Mouse (Mus musculus) heart, adult 8-10 months (tissue): ENCODE measurements around the gene Tapbp. TPM values are rescaled to one million over a fixed set of nuclear protein-coding genes. Genes with fewer than 3 reads are reported as not detected.

ENCODE experiments used
- DNase-seq: peaks from one replicate; pipeline ENCODE4 v3.0.0; 2022; ENCODE audit warnings: low spot score
- total RNA-seq, 4 experiments: library from RNA; stranded (reverse); gene quantifications; 2 replicates each; pipeline ENCODE4 v1.2.4; 2022

Tapbp gene
- total RNA-seq, 4 experiments from 2014 or later = 96.8 to 113 (median 105) TPM

DNA sequence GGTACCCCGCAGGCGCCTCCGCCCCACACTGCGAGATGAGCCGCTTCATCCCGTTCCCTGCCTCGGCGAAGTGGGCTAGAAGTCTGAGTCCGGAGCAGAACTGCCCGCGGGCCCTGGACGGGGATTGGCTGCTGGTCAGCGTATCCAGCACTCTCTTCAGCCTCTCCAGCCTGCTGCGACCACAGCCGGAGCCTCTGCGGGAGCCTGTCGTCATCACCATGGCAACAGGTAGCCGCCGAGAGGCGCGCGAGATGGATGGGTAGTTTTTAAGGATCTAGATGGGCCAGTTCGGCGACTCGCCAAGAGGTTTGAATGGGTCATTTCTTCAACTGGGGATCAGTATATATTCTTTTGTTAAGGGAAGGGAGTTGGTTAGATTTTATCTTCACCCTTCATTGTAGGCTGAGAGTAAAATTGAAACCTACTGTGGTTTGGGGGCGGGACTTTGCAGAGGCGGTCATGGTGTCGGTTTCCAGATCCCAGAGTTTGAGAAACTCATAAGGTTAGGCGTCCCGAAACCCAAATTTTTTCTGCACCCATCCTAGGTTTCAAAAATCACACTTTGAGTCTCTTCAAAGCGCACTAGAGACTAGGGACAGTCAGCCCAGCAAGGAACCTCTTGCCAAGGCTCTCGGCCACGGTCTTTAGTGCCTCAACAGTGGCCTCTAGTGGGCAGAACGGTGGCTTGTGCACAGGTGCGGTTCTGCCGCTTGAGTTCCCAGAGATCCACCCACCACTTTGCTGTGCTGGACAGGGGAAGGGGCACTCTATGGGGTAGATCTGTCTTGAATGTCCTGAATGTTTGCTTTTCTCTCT, 4.8 kb downstream of the Tapbp start:
- DNase-seq = peak; percentile 82

DNA sequence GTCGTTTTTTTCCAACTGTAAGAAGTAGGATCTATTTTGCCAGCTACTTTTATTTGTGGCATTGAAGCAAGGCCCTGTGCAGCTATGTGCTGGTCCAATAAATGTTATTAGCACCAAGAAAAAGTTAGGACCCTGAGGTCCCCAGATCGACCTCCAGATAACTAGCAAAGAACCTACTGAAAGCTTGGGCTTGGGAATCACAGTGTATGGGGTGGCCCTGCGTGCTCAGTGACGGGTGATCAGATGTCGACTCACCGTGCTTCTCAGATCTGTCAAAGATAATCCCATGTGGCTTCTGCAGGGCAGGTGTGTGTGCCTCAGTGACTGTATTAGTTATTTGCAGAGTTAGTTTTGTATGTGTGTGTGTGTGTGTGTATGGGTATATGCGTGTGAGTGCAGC, 5.7 kb downstream of the Tapbp start:
- DNase-seq = no peak

DNA sequence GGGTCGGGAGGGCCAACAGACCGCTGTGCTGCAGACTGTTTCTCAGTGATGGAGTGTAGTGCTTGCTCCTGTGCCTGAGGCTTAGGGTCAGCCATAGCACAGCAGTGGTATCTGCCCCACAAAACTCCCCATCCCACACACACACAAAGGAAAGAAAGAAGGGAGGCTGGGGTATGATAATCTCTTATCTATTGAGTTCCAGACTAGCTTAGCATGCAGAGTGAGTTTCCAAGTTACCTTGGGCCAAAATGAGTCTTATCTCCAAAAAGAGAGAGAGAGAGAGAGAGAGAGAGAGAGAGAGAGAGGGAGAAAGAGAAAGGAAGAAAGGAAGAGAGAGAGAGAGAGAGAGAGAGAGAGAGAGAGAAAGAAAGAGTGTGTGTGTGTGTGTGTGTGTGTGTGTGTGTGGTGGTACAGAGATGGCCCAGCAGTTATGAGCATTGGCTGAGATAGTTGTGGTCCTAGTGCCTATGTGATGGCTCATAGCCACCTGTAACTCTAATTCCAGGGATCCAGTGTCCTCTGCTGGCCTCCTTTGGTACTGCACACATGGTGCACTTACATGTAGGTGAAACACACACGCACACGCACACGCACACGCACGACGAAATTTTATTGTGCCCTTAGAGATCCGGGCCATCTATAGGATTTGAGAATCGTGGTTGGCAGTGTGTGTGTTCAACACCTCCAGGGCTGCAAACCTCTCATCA, 9.0 kb downstream of the Tapbp start:
- no peak for DNase-seq

DNA sequence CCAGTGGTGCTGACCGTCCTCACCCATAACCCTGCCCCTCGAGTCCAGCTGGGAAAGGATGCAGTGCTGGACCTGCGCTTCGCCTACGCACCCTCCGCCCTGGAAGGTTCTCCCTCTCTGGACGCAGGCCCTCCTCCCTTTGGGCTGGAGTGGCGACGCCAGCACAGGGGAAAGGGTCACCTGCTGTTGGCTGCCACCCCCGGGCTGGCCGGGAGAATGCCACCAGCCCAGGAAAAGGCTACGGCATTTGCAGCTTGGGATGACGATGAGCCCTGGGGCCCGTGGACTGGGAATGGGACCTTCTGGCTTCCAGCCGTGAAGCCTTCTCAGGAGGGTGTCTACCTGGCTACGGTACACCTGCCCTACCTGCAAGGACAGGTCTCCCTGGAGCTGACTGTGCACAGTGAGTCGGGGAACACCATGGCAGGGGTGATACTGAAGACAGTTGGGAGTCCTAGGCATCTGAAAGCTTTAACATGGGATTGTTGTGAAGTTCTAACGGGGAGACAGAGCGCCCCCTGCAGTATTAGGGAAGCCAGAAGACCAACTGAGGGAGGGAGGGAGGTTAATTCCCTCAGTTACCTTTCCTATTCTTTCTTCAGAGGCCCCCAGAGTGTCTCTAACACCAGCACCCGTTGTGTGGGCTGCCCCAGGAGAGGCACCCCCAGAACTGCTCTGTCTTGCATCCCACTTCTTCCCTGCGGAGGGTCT, 9.9 kb downstream of the Tapbp start:
- no peak for DNase-seq

DNA sequence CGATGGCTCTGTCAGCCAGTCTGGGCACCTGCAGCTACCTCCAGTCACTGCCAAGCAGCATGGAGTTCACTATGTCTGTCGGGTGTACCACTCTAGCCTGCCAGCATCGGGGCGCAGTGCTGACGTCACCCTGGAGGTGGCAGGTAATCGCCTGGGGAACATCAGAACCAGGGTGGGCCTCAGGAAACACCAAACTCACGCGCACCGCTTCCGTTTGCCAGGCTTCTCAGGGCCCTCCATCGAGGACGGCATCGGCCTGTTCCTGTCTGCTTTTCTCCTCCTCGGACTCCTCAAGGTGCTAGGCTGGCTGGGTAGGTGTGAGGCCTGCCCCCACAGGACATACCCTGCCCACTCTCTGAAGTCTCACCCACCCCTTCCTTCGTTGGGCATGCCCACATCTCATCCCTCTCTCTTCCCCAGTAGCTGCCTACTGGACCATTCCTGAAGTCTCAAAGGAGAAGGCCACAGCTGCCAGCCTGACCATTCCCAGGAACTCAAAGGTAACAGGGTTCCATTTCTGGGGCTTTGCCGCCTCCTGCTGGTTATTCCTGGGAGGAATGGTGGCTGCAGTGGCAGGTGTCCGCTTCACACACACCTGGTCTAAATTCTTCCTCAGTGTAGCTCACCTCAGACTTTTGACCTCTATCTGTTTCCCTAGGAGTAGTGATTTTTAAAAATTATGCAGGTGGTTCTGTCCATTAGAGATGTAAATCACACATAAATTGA, 10.7 kb downstream of the Tapbp start:
- DNase-seq = no peak

DNA sequence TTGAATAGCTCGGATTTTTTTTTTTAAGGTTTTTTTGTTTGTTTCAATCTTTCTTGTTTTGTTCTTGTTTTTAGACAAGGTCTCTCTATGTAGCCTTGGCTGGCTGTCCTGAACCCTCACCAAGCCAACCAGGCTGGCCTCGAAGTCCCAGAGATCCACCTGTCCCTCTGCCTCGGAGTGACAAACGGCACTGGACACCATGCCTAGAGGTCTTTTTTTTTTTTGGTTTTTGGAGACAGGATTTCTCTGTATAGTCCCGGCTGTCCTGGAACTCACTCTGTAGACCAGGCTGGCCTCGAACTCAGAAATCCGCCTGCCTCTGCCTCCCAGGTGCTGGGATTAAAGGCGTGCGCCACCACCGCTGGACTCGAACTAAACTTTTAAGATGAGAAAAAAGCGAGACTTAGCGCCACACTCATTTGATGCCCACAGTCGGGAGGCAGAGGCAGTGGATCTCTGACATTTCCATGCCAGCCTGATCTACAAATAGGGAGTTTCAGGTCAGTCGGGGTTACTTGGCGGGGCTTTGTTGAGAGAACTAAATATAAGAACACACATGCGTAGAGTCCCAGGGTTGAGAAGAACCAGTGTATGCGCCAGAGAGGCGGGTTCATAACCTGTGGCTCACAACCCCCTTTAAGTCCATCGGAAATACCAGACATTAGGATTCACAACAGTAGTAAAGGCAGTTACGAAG, 12.7 kb downstream of the Tapbp start:
- DNase-seq = no peak

DNA sequence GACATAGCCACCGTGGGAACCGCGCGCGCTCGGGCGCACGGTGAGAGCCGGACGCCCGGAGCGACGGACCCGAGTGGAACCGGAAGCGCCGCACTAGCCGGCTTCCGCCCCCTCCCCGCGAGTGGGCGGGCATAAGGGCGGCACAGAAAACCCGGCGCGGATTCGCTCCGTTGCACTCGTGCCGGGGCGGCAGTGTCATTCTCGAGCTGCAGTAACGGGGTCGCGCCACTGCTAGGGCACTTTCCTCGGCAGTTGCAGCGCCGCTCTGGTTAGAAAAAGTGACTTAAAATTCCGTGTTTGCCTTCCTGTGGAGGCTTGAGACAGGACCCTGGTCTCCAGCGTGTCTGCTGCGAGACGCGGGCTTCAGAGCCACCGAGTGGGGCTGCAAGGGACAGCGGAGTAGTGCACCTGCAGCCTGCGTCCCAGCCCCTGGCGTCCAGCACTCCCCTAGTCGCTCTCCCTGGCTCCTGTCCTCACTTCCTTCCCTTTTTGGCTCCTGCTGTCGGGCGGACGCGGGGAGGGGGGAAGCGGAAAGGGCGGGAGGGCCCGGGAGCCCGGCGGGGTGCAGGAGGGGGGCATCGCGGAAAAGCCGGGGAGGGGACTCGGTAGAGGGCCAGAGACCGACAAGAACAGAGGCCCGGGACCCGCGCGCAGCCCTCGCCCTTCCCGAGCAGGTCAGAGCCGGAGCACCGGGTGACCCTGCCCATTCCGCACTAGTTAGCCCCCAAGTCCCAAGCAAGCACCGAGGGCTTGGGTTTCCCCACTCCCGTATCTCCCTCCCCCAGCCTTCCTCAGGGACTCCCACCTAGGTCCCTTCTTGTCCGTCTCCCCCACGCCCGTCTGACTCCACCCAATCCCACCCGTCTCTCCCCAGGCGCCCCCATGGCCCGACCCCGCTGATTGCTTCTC, 13.9 kb downstream of the Tapbp start, which contains the start of gene Rgl2:
Gene Rgl2, plus strand, starts transcription at position 173 of the 909 bp plus-strand sequence.
- DNase-seq = peak; percentile 85

DNA sequence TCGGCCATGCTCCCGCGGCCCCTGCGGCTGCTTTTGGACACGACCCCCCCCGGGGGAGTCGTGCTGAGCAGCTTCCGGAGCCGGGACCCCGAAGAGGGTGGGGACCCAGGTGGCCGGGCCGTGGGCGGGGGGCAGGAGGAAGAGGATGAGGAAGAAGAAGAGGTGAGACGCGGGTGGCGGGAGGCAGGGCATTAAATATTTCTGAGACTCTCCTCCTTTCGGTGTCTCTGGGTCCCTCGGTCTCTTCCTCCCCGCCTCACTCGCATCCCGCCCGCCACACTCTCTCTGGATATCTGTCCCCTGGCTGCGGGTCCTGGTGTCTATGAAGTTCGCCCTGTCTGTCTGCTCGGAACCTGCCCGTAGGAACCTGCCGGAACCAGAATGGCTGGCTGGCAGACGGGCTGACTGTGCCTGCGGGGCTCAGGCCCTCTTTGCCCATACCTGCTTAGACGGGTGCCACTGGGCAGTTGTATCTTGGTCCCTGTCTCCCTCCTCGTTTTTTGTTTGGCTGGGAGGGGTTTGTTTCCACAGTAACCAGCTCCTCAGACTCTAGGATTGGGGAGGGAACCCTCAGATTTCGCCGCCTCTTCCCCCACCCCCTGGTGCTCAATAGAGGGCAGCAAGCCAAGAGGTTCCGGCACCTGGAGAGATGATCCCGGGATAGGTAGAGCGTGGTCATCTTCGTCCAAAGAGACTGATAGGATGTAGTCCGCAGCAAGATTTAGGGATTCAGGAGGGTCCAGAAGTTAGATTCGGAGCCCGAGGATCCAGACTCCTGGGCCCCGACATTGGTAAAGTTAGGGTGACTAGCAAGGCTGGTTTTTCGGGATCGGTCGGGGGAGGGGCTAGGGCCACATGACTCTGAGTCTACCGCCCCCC, 14.8 kb downstream of the Tapbp start:
- peak; percentile 53 for DNase-seq

DNA sequence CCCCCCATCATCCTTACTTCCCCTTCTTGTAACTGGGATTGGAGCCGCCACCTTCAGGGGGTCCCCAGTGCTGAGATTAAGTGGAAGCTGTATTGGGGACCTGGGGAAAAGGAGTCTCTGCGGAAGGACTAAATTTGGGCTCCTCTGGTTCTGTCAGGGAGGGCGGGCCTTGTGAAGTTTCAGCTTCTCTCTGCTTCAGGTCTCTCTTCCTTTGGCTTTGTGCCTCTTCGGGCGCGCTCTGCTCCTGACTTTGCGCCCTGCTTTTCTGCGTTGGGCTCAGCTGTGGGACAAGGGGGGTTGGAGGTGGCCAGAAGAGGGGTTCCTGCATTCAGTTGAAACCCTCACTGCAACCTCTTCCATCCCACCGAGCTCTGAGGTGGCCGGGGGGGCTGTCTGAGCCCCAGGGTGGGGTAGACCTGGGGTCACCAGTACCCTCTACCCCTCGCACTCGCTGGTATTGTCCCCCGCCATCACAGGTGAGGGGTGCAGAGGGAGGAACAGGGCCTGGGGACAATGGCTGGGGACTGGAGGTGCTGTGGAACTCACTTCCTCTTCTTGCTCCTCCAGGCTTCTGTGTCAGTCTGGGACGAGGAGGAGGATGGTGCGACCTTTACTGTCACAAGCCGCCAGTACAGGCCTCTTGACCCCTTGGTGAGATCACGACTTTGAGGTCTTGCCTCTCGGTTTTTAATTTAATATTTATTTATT, 15.6 kb downstream of the Tapbp start:
- no peak for DNase-seq

DNA sequence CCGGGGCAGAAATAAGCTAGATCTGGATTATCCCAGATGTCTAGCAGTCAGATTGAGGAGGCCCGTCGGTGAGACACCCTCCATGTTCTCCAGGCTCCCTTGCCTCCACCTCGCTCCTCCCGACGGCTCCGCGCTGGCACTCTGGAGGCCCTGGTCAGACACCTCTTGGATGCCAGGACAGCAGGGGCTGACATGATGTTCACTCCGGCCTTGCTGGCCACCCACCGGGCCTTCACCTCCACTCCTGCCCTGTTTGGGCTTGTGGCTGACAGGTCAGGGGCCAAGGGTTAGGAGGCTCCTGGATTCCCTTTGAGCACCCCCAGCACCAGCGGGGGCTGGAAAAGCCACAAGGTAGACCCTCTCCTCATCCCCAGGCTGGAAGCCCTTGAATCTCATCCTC, 16.2 kb downstream of the Tapbp start:
- no peak for DNase-seq

DNA sequence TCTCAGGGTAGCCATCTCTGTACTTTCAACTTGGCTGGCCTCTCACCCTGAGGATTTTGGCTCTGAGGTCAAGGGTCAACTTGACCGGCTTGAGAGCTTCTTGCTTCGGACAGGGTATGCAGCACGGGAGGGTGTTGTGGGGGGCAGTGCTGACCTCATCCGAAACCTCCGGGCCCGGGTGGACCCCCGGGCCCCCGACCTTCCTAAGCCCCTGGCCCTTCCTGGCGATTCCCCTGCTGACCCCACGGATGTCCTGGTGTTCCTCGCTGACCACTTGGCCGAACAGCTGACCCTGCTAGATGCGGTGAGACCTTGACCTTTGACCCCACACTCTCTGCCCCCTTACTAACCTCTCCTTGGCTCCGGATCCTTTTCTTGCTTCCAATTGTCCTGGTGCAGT, 16.7 kb downstream of the Tapbp start:
- DNase-seq = no peak

DNA sequence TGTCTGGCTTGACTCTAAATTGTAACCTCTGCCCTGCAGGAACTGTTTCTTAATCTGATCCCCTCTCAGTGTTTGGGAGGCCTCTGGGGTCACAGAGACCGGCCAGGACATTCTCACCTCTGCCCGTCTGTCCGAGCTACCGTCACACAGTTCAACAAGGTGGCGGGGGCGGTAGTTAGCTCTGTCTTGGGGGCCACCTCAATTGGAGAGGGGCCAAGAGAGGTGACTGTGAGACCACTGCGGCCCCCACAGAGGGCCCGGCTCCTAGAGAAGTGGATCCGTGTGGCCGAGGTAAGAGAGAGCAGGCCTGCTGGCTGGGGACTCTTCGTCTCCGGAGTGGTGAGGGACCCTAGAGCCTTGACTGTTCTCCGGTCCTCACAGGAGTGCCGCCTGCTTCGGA, 17.3 kb downstream of the Tapbp start:
- no peak for DNase-seq

DNA sequence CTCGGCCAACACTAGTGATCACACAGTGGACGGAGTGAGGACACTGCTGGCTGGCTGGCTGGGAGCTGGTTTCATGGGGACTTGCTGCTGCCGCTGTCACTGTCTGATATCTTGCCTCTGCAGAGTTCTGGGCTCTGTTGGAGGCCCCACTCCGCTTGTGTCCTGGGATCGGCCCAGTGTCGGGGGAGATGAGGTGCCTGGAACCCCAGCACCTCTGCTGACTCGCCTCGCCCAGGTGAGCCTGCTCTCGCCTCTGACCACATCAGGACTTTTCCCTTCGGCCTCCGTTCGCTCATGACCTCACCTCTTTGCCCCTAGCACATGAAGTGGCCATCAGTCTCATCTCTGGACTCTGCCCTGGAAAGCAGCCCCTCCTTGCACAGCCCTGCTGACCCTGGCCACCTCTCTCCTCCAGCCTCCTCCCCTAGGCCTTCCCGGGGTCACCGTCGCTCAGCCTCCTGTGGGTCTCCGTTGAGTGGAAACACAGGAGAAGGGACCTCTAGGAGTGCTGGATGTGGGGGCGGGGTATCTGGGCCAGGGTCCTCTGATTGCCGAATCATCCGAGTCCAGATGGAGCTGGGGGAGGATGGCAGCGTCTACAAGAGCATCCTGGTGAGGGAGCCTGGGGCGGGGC, 19.8 kb downstream of the Tapbp start:
- DNase-seq = no peak

DNA sequence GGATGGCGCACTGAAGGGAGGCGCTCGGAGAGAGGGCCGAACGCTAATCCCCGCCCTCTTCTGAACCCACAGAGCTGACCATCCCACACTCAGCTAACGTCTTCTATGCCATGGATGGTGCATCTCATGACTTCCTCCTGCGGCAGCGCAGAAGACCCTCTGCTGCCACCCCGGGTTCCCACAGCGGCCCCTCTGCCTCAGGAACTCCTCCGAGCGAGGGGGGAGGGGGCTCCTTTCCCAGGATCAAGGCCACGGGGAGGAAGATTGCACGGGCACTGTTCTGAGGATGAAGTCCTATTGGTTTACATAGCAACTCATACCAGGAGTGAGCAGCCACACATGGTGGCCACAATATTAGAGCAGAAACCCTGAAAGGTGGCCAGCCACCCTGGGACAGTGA, 21.3 kb downstream of the Tapbp start:
- DNase-seq = no peak

DNA sequence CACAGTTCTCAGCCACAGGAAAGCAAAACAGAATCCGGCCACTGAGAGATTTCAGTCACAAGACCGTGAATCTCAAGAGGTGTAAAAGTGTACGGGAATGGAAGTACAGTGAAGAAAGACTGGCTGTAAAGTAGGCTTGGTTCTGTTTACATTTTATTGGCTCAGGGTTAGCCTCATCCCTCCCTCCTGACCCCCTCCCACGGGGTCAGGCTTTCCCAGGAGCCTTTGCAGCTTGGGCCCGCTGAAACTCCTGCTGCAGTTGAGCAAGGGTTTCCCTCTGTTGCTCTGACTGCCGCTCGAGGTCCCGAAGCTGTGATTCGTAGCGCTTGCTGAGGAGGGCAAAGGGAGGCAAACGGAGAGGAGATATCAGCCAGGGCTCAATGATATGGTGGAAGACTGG, 23.1 kb downstream of the Tapbp start:
- no peak for DNase-seq

DNA sequence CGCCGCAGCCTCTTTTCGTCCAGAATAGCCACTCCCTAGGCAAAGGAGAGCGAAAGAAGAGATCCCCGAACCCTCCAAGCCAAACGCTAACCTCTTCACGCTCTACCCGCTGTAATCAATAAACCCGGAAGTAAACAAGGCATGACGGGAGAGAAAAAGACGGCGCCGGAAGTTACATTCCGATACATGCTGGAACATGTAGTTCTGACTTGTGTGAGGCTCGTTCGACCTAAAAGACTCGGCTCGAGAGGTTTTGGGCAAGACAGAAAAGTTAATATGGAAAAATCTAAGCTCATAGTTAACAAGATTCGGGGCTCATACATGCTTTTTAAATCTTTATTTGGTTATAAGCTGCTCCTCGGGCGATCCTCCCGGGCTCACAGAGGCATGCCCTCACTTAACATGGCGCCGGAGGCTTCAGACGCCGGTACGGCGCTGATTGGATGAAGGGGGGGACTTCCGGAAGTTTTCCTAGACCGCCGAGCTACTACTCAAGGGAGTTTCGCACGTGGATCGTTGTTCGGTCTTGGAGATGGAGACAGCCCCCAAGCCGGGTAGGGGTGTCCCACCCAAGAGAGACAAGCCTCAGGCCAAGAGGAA, 24.6 kb downstream of the Tapbp start, which contains the start of the genes Pfdn6 and Wdr46:
Gene Pfdn6, minus strand, starts transcription at position 138 of the 600 bp plus-strand sequence.
Gene Wdr46, plus strand, starts transcription at position 455 of the 600 bp plus-strand sequence.
- peak; percentile 93 for DNase-seq

DNA sequence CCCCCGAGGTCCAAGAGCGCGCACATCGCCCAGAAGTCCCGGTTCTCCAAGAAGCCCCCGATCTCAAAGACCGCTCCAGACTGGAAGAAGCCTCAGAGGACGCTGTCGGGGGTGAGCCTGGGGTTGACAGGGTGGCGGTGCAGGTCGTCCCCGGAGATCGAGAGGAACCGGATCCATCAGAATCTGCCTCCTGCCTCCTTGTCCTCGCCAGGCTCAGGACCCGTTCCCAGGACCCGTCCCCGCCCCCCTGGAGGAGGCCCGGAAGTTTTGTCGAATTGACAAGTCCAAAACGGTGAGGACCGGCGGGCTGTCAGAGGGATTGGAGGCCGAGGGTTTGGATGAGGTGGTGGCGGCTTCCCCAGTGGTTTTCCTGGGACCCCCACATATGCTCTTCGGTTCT, 25.3 kb downstream of the Tapbp start:
- DNase-seq = no peak
